Mouse (Mus musculus) adrenal gland, adult (tissue): Measurements from ENCODE around the gene Itga9.
A peak's percentile ranks its signal among the peaks of the same experiment; 100 is the strongest.

ENCODE experiments used
- DNase-seq, 2 experiments: peaks; one replicate each; pipeline ENCODE4 v3.0.0; 2022 to 2023; ENCODE audit warnings: low spot score in 1 of 2; ENCODE audit not compliant: inconsistent age in 2 of 2

Gene Itga9

DNA sequence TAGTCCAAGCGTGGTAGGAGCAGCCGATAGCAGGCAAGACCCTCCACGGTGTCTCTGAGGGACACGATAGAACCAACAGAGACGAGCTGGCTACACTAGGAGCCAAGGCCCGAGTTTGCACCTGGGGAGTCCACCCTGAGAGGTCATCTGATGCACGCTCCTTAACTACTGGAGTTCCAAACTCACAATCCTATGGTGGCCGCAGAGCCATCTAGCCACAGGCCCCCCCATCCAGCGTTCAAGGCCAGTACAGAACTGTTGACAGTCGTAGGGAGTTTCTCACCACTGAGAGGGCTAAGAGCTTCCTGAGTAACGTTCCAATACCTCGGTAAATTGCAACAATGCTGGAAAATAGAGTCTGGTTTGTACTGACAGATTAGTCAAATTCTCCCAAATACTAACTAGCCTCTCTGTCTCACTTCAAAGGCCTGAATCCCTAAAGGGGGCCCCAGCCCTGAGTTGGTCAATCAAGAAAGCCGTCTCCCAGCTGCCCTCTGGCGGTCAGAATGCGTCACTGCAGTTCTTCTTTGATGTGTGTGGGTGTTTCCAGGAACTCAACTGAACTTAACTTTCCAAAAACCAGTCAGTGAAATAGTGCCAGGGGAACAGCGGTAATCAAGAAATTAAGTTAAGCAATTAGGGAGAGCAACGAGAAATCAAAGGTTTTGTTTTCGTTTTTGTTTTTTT is 301.6 kb downstream of the Itga9 start:
- DNase-seq = peak; percentile 81 to 96

DNA sequence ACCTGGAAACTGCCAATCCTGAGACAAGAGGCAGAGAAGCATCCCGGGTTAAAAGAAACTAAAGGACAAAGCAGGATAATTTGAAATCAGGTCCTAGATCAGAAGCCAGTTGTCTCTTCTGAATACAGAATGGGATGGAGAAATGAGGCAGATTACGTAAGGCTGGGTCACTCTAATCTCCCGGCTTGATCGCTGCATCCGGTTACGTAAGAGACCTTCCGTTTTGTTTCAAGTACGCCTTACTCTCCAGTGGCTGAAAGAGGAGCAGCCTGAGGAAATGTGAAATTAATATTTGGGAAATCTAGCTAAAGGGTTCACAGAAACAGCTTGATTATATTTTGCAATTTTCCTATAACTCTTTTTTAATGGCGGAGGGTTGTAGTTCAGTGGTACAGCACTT is 306.6 kb downstream of the Itga9 start:
- DNase-seq = peak in 1 of 2 experiments; percentile 77

DNA sequence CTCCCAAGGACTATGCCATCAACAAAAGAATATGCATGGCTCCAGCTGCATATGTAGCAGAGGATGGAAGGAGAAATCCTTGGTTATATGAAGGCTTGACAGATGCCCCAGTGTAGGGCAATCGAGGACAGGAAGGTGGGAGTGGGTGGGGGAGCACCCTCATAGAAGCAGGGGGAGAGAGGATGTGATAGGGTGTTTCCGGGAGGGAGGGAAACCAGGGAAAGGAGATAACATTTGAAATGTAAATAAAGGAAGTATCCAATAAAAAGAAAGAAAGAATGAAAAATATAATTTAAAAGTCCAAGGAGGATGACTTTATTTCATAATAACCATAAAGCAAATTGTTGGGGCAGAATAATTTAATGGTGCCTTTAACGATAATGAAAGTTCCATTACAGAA is 307.1 kb downstream of the Itga9 start:
- DNase-seq = no peak

DNA sequence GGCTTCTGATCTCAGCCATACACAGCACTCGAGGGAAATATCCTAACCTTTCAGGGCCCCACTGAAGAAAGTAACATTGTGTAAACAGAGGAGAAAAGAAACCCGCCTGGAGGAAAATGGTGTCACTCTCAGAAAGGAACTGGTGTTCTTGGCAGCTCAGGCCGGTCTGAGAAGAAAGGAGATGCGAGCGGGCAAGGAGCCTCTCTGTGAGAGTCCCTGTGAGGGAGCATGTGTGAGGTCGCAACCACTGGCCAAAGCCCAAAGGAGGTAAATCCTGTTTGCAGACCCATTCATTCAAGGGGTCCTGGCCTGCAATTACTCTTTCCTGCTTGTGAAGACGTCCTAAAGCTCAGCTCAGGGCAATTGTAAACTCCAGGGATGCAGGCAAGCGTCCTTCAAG is 308.1 kb downstream of the Itga9 start:
- no peak for DNase-seq

DNA sequence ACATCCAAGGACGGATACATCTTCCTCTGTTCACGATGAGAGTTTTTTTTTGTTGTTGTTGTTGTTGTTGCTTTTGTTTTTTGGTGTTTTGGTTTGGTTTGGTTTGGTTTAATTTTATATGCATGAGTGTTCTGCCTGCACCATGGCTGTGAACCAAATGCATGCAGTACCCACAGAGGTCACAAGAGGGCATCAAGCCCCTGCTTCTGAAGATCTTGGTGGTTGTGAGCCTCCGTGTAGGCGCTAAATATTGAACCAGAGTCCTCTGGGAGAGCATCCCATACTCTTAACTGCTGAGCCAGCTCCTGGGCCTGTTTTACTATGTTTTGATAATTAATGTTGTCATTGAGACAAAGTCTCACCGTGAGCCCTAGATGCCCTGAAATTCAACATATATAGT is 308.8 kb downstream of the Itga9 start:
- DNase-seq = peak in 1 of 2 experiments; percentile 67

DNA sequence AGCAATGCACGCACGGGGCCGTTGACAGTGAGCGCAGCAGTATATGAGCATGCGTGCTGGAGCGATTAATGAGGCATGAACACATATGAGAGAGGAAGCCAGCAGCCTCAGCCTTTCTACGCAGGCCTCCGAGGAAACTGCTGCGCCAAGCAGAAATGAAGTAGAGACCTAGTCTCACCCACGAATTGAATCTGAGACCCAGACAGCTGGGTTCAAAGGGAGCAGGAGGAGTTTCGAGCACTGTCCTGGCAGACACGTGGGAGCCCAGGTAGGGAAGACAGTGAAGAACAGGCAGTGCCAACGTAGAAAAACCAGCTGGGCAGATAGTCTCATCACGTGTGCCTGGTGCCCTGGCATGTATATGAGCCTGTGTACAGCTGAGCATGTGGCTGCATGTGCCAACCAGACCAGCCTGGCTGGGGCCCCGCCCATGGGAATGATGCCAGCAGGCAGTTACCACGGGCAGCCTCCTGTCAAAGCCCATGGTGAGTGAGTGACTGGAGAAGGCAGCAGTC is 313.2 kb downstream of the Itga9 start:
- DNase-seq = peak in 1 of 2 experiments; percentile 47

DNA sequence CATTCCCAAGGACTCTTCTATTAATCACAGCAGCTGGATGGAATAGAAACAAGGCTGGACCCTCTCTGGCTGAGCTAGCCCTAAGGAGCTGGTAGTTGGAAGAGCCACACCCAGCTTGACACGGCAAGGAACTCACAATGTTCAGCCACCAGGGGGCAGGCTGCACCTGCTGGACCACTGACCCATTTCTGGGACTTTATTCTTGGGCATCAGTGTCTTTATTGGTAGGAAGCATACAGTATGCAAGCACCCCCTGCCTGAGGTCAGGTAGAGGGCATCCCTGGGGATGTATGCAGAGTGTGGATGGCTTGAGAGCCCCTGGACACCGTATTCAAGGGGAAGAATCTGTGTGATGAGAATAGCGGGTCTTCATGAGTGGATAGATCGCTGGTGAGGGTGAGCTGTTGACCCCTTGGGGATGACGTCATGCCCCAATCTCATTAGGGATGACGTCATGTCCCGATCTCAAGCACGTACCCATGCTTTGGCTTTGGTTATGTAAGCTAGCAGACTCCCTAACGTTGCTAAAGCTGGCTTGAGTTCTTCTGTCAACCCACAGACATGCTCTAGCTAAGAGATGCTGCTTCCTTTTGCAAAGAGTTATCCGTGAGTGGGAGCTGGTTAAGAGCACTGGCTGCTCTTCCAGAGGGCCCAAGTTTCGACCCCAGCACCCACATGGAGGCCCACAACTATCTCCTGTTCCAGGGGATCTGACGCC is 314.5 kb downstream of the Itga9 start:
- peak; percentile 81 to 93 for DNase-seq

DNA sequence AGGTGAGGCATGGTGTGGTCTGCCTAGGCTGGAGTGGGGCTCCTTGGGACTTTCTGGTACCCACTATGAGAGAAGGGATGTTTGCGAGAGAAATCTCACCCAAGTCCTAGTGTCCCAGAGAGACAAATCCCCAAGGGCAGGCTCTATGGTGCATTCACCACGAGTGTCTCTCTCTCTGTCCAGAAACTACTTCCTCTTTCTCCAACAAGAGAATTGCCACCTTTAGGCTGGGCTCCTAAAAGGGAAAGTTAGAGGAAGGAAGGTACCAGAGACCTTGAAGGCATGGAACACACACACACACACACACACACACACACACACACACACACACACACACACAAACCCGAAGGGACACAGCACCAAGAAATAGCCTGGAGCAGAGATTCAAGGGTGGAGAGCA is 315.4 kb downstream of the Itga9 start:
- no peak for DNase-seq

DNA sequence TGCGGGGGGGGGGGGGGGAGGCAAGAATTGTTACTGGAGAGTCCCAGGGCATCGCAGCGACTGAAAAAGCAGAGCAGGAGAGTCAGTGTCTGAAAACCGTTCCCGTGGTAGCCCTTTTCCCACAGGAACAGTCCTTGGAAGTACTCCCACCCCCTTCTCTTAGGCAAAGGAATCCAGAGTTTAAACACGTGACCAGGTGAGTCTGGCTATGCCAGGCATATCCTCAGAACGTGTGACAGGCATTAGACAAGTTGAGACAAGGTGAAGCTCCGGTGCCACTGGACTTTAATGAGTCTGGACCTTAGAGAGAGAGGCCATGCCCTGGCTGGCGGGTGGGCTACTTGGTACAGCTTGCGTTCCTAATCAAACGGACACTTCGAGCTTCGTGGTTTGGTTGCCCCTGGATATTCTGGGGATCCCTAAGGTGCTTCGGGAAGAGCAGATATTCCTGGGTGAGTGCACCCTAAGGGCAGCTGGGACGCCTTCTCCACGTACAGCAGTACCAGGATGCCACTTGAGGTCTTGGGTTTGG is 318.1 kb downstream of the Itga9 start:
- DNase-seq = peak in 1 of 2 experiments; percentile 43

DNA sequence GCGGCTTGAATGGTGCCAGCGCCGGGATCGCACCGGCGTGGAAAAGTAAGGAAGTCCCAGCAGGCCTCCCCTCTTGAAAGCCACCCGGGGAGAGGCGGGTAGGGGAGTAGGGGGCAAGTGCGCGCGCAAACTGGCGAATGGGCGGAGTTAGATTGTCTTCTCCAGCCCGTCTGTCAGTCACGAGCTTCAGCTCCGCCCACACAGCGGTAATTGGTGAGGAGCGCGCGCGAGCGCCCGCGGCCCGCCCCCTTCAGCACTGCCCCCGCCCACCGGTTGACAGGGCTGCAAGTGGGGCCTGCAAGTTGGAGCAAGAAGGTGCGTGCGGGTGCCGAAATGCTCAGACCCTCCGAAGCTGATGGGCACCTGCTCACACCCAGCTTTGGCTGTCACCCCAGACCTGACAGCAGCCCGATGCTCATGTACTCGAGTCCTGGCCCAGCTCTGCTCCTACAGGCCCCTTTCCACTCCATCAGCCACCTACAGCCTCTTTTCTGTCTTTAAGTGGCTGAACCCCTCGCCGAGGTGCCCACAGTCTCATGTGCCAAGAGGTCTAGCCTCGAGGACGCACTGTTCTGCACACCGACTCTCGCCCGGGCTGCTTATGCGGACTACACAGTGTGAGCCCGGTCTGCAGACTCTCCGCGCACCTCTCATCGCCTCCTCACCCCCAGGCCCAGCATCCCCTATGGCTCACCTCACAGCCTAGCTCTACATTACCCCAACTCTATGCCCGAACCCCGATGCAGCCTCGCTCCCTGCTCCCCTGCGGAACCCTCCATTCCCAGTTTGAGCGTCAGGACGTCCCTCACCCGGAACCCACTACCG is 319.0 kb downstream of the Itga9 start:
- DNase-seq = peak; percentile 97 to 99

DNA sequence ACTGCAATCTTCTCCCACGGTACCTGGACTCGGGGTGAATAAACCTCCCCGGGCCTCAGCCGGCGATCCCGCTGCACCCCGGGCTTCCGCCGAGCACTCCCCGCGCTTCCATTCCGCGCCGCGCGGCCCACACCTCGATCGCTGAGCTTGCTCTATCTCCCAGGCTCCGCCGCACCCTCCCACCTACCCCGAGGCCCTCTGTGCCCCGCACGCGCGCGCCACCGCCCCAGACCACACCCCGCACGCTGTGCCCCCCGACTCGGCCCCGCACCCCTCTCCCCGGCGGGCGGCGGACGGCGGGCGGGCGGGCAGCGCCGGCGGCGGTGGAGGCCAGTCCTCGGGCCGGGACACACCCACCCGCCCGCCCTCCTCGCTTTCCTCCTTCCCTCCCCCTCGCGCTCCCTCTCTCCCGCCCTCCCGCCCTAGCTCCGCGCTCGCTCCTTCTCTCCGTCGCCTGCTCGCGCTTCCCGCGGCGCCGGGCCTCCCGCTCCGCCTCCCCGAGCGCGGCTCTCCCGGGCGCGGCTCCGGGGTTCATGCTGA is 319.7 kb downstream of the Itga9 start, which contains the start of gene Ctdspl:
Gene Ctdspl, plus strand, starts transcription at position 343 of the 540 bp plus-strand sequence.
- peak; percentile 75 to 91 for DNase-seq

DNA sequence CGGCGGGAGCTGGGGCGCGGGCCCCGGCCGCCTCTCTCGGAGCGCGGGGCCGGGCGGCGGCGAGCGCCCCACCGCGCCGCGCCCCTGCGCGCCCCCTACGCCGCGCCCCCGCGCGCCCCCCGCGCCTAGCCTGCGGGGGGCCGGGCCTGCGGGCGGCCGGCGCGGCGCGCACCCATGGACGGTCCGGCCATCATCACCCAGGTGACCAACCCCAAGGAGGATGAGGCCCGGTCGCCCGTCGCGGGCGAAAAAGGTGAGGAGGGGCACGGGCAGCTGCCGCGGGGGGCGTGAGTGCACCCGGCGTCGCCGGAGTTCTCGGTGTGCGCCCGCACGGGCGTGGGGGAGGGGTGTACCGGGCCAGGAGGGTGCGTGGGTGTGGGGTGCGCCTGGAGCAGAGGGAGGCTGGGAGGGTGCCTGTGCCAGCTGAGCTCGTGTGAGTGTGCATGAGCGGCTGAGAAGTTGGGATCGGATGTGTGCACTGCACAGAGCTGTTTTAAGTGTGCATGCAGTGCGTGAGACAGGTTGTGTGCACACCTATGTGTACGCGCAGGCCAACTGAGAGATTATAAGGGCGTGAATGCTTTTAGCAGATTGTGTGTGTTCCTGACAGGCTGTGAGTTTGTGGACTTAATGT is 320.3 kb downstream of the Itga9 start:
- DNase-seq = peak; percentile 76 to 86

DNA sequence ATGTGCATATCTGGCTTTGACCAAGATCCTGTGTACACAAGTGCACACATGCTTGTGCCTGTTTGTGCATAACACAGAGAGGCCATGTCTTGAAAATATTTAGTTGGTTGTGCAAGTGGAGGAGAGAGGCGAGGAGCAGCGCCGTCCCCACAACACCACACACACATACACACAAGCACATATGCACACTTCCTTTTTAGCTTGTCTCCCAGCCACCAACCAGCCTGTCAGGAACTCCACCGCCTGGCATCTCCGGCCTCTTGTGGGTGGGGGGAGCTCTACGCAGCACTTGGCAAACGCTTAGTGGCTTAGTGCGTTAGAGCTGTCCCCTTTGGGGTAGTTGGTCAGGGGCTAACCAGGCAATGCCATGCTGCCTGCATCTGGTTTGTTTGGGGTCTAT is 321.0 kb downstream of the Itga9 start:
- peak; percentile 38 to 58 for DNase-seq

DNA sequence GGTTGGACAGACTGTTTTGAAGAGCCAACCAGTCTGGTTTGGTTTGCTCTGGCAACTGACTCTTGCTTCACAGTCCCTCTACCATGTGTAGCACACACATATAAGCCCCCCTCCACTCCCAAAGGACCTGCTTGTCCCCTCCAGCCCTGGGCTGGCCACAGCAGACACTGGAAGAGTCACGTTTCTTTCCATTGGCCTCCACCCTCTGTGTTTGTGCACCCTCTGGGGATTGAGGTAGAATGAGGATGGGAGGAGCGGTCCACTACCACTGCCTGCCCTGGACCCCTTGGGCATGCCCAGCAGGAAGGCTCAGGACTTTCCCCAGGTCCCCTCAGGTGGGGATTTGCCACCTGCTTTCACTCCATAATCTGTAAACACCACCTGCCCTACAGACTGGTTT is 321.5 kb downstream of the Itga9 start:
- no peak for DNase-seq

DNA sequence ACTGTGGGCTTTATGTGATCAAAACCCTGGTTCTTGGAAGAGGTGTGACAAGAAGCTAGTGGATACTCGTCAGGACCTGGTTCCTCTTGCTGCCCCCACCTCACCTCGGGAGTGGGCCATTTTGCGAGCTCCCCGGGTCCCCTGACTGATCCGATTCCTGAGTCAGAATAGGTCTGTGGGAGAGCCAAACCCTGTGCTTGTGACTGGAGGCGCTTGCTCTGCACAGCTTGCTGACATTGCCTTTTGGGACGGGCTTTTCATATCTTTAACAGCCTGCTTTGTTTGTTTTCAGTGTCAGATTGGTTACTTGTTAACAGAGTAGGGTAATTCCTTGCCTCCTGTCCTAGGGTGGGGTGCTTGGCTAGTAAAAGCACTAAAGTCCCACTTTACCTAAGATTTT is 322.2 kb downstream of the Itga9 start:
- DNase-seq = no peak

DNA sequence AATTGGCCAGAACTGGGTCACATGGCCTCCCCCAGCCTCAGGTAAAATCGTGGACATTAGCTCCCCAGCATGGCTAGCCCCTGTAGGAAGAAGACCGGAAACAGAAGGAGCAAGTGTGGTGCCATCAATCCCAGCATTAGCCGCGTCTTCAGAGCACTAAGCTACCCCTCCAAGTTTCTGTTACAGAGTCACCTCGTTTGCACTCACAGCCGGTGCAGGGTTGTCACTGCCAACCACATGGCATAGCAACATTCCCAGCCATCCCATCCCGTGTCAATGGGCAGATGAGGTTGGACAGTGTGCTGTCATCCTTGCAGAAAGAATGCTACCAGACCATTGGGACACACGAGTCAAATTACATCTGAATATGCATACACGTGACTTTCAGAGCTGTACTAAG is 324.1 kb downstream of the Itga9 start:
- peak in 1 of 2 experiments; percentile 1 for DNase-seq

DNA sequence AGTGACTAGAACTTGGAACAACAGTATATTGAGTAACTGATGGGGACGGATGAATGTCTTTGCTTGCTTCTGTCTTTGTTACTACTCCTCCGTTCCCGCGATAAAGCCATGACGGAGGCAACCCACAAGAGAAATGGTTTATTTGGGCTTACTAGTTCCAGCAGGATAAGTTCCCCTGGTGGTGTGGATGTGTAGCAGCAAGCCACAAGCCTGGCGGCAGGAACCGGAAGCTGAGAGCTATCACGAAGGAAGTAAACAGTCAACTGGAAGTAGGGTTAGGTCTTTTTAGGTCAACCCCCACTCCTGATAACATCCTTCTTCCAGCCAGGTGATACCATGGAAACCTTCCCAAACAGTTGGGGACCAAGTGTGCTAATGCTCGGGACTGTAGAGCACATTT is 327.3 kb downstream of the Itga9 start:
- DNase-seq = no peak

DNA sequence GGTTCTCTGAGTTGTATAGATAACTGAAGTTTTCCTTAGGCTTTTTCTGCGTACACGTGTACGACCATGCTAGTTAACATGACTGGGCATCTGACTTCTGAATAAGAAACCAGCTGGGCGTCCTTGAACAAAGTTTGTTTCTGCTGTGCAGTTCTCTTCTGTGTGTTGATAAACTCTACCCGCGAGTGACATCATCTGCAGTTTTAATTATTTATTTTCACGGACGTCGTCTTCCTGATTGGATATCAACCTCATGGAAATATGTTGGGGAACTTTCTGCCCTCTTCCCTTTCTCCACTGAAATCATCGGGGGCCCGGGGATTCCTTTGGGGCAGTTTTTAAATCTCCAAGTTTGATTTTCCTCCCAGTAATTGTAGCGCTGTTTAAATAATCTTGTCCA is 327.8 kb downstream of the Itga9 start:
- peak in 1 of 2 experiments; percentile 75 for DNase-seq

DNA sequence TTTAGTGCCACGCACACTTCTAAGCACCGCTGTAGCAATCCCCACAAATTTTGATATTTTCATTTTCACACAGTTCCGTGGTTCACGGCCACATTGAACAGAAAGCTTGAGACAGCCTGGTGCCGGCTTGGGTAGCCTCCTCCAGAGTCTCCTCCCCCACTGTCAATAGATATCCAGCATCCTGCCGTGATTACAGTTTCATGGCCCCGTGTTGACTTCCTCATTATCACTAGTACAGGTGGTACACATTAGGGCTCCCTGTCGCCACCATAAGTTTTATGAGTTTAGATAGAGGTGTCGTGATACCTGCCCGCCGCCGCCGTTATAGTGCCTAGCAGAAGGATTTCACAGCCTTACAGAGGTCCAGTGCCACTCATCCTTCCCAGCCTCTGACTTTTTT is 328.6 kb downstream of the Itga9 start:
- DNase-seq = no peak

DNA sequence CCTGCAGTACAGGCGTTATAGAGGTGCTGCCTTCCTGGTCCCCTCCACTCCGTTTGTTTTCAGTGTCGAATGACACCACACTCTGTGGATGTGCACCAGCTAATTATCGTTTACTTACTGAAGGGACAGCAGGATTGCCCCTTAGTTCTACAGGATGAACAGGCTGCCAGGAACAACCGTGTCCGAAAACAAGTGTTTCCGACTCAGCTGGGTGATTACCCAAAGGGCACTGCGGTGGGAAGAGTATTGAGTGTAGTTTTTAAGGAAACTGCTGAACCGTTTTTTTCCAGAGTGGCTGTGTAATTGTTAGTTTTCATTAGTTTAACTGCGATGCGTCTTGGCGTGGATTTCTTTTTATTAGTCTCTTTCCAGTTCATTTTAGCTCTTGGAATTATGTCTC is 329.6 kb downstream of the Itga9 start:
- DNase-seq = no peak
